Mouse (Mus musculus) neutrophil, adult 5-6 weeks (primary cell): ENCODE measurements around the gene Zbp1. TPM values are rescaled to one million over a fixed set of nuclear protein-coding genes. Genes with fewer than 3 reads are reported as not detected.

Source experiments
- ATAC-seq: fragments of 151-379, 151-347 bp; 2 replicates; pipeline ENCODE4 v1.8.0; 2017; ENCODE audit warnings: mild to moderate bottlenecking, moderate TSS enrichment; ENCODE audit not compliant: insufficient number of reproducible peaks, poor library complexity, low FRiP score, severe bottlenecking; ENCODE audit errors: extremely low read depth
- total RNA-seq: library from RNA; stranded (forward); fragments of 200-1000 nt; gene quantifications from 2 replicates; pipeline ENCODE4 v1.2.3, GENCODE M21; 2017

Zbp1 gene
- total RNA-seq, 1 experiment from 2014 or later: 35.7 TPM

- no peak for ATAC-seq
Measured at GRCm38 (mm10) chr2:173220754-173221153, 2.0 kb upstream of the Zbp1 start.

DNA sequence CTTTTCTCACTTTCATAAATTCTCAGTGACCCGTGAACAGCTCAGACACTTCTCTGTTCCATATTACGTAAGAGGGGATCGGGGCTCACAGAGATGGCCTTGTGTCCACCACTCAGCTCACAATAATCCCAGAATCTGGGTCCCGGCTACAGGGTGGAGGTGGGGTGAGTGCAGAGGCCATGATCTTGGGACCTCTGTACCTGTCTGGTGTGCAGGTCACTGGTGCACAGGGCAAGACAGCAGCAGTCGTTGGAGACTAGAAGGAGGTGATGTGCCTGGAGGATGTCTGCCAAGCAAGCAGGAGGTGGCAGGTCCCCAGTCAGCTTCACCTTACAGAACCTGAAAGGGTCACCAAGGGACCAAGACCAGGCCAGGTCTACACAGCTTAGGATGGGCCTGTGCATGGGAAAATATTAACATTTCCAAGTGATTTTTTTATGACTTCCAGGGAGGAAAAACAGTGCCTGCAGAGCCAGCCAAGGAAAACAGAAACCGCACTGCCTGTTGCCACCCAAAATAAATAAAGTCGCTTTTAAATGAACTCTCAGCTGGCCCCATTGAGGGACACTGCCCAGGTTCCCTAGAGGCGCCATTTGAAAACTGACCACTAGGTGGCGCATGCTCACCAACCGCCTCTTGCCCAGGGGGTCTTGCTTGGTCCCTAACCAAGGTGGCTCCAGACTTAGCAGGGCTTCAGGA, 682 bp upstream of the Zbp1 start:
- peak; percentile 33; the same call in 1 of the 2 replicates for ATAC-seq

- ATAC-seq: no peak
Measured at GRCm38 (mm10) chr2:173217763-173218258, 912 bp downstream of the Zbp1 start.

DNA sequence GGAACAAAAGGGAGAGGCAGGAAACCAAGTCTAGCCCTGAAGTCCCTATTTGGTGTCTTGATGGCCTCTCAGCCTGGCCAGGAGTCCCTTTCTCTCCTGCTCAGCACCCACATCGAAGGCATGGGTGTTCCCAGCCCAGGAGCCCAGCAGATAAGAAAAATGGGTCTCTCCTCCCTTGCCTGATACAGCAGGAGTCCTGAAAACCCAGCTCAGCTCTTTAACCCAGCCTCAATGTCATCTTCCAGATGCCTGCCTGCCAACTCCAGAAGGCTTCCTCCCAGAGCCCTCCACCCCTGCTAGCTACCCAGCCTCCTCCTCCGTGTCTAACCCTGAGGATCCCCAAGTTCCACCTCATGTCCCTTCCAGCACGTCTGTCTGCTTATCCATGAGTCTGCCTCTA, 1.5 kb downstream of the Zbp1 start:
- ATAC-seq: no peak

DNA sequence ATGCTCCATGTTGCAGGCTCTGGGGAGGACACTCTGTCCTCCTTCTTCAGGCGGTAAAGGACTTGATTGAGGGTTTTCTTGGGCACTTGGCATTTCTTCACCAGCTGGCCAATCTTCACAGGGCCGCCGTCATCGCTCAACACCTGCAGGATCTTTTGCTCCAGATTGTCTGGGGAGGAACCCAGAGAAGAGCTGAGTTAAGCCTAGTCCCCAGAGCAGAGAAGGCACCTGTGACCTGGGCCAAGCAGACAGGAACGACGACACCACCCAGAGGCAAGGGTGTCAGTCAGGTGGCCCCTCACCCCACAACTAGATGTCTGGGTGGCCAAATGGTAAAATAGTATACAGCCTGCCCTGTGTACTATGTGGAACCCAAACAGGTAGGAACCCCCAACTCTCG, 1.9 kb downstream of the Zbp1 start:
- no peak for ATAC-seq

DNA sequence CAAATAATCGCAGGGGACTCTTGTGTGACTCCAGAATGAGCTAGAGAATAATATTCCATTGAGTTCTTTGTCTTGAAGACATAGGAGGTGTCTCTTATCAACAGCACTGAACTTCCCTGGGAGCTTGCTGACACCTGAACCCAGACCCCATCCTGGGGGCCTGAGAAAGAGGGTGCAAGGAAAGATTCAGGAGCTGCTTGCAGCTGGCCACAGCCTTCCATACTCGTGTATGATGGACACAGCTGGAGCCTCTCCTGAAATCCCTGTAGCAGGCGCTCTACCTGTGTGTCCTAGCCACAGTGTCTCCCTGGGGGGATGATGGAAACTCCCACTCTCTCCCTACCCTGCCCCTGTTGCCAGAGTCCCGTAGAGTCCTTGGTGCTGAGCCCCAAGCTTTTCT, 6.5 kb downstream of the Zbp1 start:
- ATAC-seq: no peak

- no peak for ATAC-seq
Measured at GRCm38 (mm10) chr2:173209091-173209815, 9.5 kb downstream of the Zbp1 start.

GRCm38 (mm10) chr2:173207051-173207450, 11.7 kb downstream of the Zbp1 start:
- no peak for ATAC-seq

GRCm38 (mm10) chr2:173205563-173206099, 13.1 kb downstream of the Zbp1 start:
- ATAC-seq: no peak

- ATAC-seq: no peak
Measured at GRCm38 (mm10) chr2:173204671-173205070, 14.1 kb downstream of the Zbp1 start.

DNA sequence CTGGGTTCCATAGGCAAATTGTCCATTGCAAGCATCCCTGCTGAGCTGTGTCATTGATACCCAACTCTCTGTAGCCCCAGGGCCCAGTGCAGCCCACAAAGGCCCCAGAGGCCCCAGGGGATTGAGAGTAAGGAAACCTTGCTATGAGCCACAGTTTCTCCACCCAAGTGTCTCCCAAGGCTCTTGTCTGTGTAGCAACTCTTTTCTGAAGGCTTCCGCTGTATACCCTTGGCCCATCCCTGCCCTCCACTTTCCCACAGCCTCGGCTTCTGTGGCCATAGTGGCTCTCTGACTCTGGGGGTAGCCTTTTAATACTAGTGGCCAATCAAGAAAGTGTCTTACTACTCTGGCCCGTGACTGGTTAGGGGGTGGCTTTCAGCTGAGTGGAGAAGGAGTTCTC, 15.0 kb downstream of the Zbp1 start:
- ATAC-seq: no peak

GRCm38 (mm10) chr2:173202924-173203689, 15.6 kb downstream of the Zbp1 start:
- ATAC-seq: no peak

GRCm38 (mm10) chr2:173194796-173195195, 23.9 kb downstream of the Zbp1 start:
- no peak for ATAC-seq

GRCm38 (mm10) chr2:173187182-173187855, 31.4 kb downstream of the Zbp1 start:
- no peak for ATAC-seq

DNA sequence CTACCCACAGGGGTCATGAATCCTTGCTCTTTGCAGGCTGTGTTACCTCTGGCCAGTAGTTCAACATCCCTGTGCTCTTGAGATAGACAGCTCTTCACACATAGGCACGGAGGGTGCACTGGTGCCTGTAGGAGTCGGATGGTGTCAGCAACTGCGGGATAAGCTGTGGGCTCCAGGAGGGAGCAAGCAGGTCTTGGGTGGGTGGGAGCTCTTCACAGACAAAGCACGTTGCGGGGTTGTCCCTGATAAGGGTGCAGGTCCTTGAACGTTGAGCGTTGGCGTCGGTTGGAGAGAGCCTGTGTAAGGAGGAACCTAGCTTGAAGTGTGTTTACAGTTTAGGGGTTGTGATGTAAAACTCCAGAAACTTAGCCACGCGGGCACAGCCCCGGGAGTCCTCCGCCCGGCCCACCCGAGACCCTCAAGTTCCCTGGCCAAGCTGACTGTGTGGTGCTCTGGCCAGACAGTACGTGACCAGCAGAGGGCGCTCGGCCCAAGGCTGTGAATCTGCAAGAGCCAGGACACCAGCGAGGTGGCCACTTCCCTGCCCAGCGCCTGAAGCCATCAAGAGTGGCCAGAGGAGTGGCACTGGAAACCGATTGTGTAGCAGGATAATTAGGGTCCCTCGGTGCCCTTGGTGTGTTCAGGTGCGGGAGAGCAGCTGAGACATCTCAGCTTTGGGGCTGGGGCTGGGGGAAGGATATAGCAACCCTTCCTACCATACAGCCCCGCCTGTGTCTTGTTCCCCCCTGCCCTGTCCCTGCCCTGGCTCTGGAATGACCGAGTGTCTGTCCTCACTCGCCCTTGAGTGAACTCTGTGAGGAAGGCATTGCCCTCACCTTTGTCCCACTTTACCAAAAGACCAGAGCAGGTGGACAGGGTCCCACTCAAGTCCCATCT, 32.4 kb downstream of the Zbp1 start:
- peak; percentile 47 for ATAC-seq

GRCm38 (mm10) chr2:173185282-173185681, 33.4 kb downstream of the Zbp1 start:
- no peak for ATAC-seq

- ATAC-seq: no peak
Measured at GRCm38 (mm10) chr2:173184475-173185080, 34.1 kb downstream of the Zbp1 start.
